18 mouse cellular contexts compared by ENCODE assay signal in genomic region chr8:103173803-103174429, GRCm38 (mm10).
DNase-seq lines count a peak whose midpoint lies in the region; ATAC-seq and TF ChIP-seq lines count a peak whose summit lies in the region.
"Had no signal": no experiment of that assay in that cellular context is flagged by ENCODE, and none has a peak within 500 bp of the region (broad histone marks: within the 10 kb centered on the region; RNA-seq: fewer than 3 reads in every experiment).

No protein-coding gene starts in this region.

- TF ChIP-seq CTCF in intestine, postnatal 0 days (IDR thresholded peaks at IDR 0.05; ENCODE audit: low read depth) = no peak

- H3K4me1 ChIP-seq in hindbrain, embryonic 10.5 days (replicated peaks) = no peaks in the 10 kb centered on the region
- H3K4me1 ChIP-seq in hindbrain, embryonic 16.5 days (ENCODE audit: control insufficient read depth, insufficient read depth, low read depth, low read length) = no peaks in the 10 kb centered on the region
- H3K4me1 ChIP-seq in intestine, postnatal 0 days (replicated peaks; ENCODE audit: control insufficient read depth, insufficient read depth, low read length) = no peaks in the 10 kb centered on the region
- H3K4me1 ChIP-seq: liver, embryonic 13.5 days; neural tube, embryonic 13.5 days had no signal

- DNase-seq in embryo, embryonic 10.5 days (ENCODE audit: low spot score) = peak; percentile 12
- no peak for DNase-seq in embryo, embryonic 10 days (ENCODE audit: low spot score)
- no peak for DNase-seq in hindbrain, embryonic 10.5 days (ENCODE audit: low spot score)
- peak; percentile 38 to 61 for DNase-seq in adrenal gland, postnatal 36 days
- DNase-seq in thymus, postnatal 36 days = no peak
- DNase-seq in retina, postnatal 1 day = no peak
- DNase-seq: cerebellum, adult 8-10 months; gastrocnemius, postnatal 10 days; kidney, postnatal 4 days; layer of hippocampus, postnatal 36 days; left cerebral cortex, postnatal 4 days; liver, embryonic 13.5 days had no signal

- no peak overlapping the region for H3K4me2 ChIP-seq in hindbrain, embryonic 16.5 days (ENCODE audit: low read length)
- no peak overlapping the region for H3K4me2 ChIP-seq in intestine, postnatal 0 days (replicated peaks; ENCODE audit: low read depth)
- H3K4me2 ChIP-seq: liver, embryonic 13.5 days; neural tube, embryonic 13.5 days had no signal

- H3K4me3 ChIP-seq in hindbrain, embryonic 10.5 days = no peak overlapping the region
- no peak overlapping the region for H3K4me3 ChIP-seq in hindbrain, embryonic 16.5 days (ENCODE audit: low read length)
- no peak overlapping the region for H3K4me3 ChIP-seq in intestine, postnatal 0 days (ENCODE audit: low read depth, low read length)
- H3K4me3 ChIP-seq: liver, embryonic 13.5 days; neural tube, embryonic 13.5 days had no signal

- 69% methylated on average over 5 of the region's 5 CpGs for WGBS in hindbrain, embryonic 10.5 days
- WGBS in hindbrain, embryonic 16.5 days = 76% methylated on average over 5 of the region's 5 CpGs
- WGBS in intestine, postnatal 0 days = 59% methylated on average over 5 of the region's 5 CpGs

- H3K36me3 ChIP-seq in hindbrain, embryonic 10.5 days = no peaks in the 10 kb centered on the region
- H3K36me3 ChIP-seq in hindbrain, embryonic 16.5 days (ENCODE audit: control insufficient read depth, insufficient read depth, low read length) = no peaks in the 10 kb centered on the region
- H3K36me3 ChIP-seq in intestine, postnatal 0 days (ENCODE audit: control insufficient read depth, insufficient read depth) = no peaks in the 10 kb centered on the region
- H3K36me3 ChIP-seq: liver, embryonic 13.5 days; neural tube, embryonic 13.5 days had no signal

- ATAC-seq in hindbrain, embryonic 16.5 days = no peak
- ATAC-seq in intestine, postnatal 0 days = 0 out of 2 replicates have a peak, but pooled peaks have one; percentile 36
- ATAC-seq: activated CD4-positive, CD25-positive, alpha-beta regulatory T cell, adult 4 months; inflammation-experienced regulatory T-cells, adult 6 months; lung, postnatal 0 days had no signal

- no peaks in the 10 kb centered on the region for H3K9me3 ChIP-seq in hindbrain, embryonic 10.5 days
- H3K9me3 ChIP-seq in hindbrain, embryonic 16.5 days (ENCODE audit: control insufficient read depth, low read length) = no peaks in the 10 kb centered on the region
- no peaks in the 10 kb centered on the region for H3K9me3 ChIP-seq in intestine, postnatal 0 days (ENCODE audit: control insufficient read depth)
- H3K9me3 ChIP-seq: liver, embryonic 13.5 days; neural tube, embryonic 13.5 days had no signal

- no peaks in the 10 kb centered on the region for H3K27me3 ChIP-seq in hindbrain, embryonic 10.5 days (ENCODE audit: insufficient read depth, poor library complexity, severe bottlenecking)
- no peaks in the 10 kb centered on the region for H3K27me3 ChIP-seq in hindbrain, embryonic 16.5 days (replicated peaks; ENCODE audit: control insufficient read depth, insufficient read depth, low read length)
- no peaks in the 10 kb centered on the region for H3K27me3 ChIP-seq in intestine, postnatal 0 days (replicated peaks; ENCODE audit: control insufficient read depth, insufficient read depth, low read length)
- H3K27me3 ChIP-seq: liver, embryonic 13.5 days; neural tube, embryonic 13.5 days had no signal

- peak overlapping the region; percentile 50; the same call in 1 of the 2 replicates for H3K27ac ChIP-seq in hindbrain, embryonic 10.5 days
- no peak overlapping the region for H3K27ac ChIP-seq in hindbrain, embryonic 16.5 days (ENCODE audit: low read depth, low read length)
- H3K27ac ChIP-seq in intestine, postnatal 0 days (ENCODE audit: low read depth, low read length) = no peak overlapping the region
- H3K27ac ChIP-seq: liver, embryonic 13.5 days; neural tube, embryonic 13.5 days had no signal

- no peak overlapping the region for H3K9ac ChIP-seq in hindbrain, embryonic 16.5 days (ENCODE audit: low read depth, low read length)
- H3K9ac ChIP-seq in intestine, postnatal 0 days (ENCODE audit: low read depth, low read length) = no peak overlapping the region
- H3K9ac ChIP-seq: liver, embryonic 13.5 days; neural tube, embryonic 13.5 days had no signal

Comparison
In these comparisons a context has a peak if more than half of its experiments do, and no peak if none do; other contexts are left out.
1. DNase-seq: peak in embryo, embryonic 10.5 days (single experiment) and adrenal gland, postnatal 36 days (2 of 2); none in embryo, embryonic 10 days (single experiment), hindbrain, embryonic 10.5 days (single experiment), thymus, postnatal 36 days (0 of 2) and retina, postnatal 1 day (single experiment).